Mouse (Mus musculus): ENCODE measurements around the gene Tubg2. TPM values are rescaled to one million over a fixed set of nuclear protein-coding genes. Genes with fewer than 3 reads are reported as not detected.

Tubg2 gene
- polyA plus RNA-seq, 1 experiment: 2.4 TPM

DNA sequence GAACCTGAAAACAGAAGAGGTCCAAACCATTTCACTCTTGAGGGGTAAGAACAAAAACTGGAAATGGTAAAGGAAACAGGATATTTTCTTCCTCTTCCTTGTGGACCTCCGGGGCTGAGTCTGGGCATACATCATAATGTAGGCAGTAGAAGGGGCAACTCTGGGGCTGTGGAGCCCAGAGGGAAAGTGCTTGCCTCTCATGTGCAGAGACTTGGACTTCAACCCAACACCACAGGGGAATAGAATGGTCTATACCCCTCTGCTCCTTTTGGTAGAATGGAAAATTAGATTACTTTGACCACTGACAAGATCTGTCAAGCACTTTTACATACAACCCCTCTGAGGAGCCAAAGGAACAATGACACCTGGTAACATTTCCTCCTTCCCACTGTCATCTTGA lies 39.4 kb downstream of the Tubg2 start:
- TF ChIP-seq POLR2A (IDR thresholded peaks at IDR 0.05; ENCODE audit: borderline replicate concordance, extremely low read depth, low read depth, low read length) (no peak), CTCF (IDR thresholded peaks at IDR 0.05; ENCODE audit: insufficient read depth, low read length) (no peak)
- no peak for DNase-seq
- 38% methylated on average over 1 of the region's 1 CpGs for WGBS
- Histone ChIP-seq H3K4me1 (ENCODE audit: control insufficient read depth, insufficient read depth, low read length) (peaks cover 2% of the 10 kb centered on the region), H3K4me3 (replicated peaks; ENCODE audit: extremely low read depth, low read depth, low read length) (no peak overlapping the region)

DNA sequence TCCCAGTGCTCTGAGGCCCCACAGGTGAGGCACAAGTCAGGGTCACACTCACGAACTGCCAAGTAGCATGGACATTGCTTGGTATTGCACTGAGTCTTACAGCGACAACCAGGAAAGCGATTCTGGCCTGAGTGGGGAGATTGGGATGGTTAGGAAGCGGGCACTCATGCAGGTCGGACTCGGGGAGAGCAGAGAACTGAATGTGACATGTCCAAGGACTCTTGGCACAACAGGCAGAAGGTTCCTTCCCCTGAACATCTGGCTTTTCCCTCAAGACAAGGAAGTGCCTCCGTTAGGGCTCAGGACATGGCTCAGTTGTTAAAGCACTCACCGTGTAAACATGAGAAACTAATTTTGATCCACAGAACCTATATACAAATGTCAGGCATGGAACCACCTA lies 39.9 kb downstream of the Tubg2 start:
- no peak for DNase-seq
- 76% methylated on average over 8 of the region's 8 CpGs for WGBS
- peaks cover under 1% of the 10 kb centered on the region for H3K4me1 ChIP-seq (ENCODE audit: control insufficient read depth, insufficient read depth, low read length)
- TF ChIP-seq CTCF (IDR thresholded peaks at IDR 0.05; ENCODE audit: insufficient read depth, low read length): no peak
- no peak for TF ChIP-seq POLR2A (IDR thresholded peaks at IDR 0.05; ENCODE audit: borderline replicate concordance, extremely low read depth, low read depth, low read length)
- no peak overlapping the region for H3K4me3 ChIP-seq (replicated peaks; ENCODE audit: extremely low read depth, low read depth, low read length)

DNA sequence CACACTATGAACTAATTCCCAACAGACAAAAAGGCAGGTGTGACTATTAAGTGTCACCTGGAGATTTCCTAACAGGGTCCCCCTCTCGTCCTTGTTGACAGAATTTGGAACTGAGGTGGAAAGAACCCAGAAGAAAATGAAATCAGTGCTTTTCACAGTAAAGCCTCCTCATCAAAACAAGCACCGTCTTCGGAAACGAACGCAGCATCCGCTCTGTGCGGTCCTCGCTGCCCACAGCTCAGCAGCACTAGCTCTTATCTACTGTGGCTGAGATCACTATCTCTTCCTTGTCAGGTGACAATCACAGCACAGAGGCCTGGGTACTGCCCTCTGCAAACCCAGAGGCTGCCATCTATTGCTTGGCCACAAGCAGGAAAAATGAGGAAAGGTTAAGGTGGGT lies 40.5 kb downstream of the Tubg2 start:
- no peaks in the 10 kb centered on the region; the same call in 1 of the 2 replicates for H3K4me1 ChIP-seq (ENCODE audit: control insufficient read depth, insufficient read depth, low read length)
- WGBS: 69% methylated on average over 8 of the region's 8 CpGs
- no peak for DNase-seq
- H3K4me3 ChIP-seq (replicated peaks; ENCODE audit: extremely low read depth, low read depth, low read length): no peak overlapping the region
- TF ChIP-seq POLR2A (IDR thresholded peaks at IDR 0.05; ENCODE audit: borderline replicate concordance, extremely low read depth, low read depth, low read length): no peak

DNA sequence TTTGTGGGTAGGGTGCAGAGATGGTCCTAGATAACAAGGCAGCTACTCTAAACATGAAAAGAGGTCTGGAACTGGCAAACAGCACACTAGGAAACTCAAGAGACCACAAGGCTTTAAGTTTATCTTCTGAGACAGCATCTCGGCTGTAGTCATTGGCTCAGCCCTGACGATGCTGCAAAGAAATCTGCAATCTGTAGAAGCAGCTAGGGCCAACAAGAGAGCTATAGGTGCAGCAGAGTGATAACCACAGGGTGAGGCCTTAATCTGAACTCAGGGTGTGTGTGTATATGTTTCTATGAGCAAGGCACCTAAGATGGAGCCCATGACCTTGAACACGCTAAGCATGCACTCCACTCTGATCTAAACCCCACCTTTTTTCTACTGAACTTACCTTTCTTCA lies 43.8 kb downstream of the Tubg2 start:
- Histone ChIP-seq H3K4me1 (ENCODE audit: control insufficient read depth, insufficient read depth, low read length) (no peaks in the 10 kb centered on the region; the same call in 1 of the 2 replicates), H3K4me3 (replicated peaks; ENCODE audit: extremely low read depth, low read depth, low read length) (no peak overlapping the region)
- TF ChIP-seq POLR2A (IDR thresholded peaks at IDR 0.05; ENCODE audit: borderline replicate concordance, extremely low read depth, low read depth, low read length): no peak
- no peak for TF ChIP-seq CTCF (IDR thresholded peaks at IDR 0.05; ENCODE audit: insufficient read depth, low read length)
- 88% methylated on average over 3 of the region's 3 CpGs for WGBS
- DNase-seq: no peak

DNA sequence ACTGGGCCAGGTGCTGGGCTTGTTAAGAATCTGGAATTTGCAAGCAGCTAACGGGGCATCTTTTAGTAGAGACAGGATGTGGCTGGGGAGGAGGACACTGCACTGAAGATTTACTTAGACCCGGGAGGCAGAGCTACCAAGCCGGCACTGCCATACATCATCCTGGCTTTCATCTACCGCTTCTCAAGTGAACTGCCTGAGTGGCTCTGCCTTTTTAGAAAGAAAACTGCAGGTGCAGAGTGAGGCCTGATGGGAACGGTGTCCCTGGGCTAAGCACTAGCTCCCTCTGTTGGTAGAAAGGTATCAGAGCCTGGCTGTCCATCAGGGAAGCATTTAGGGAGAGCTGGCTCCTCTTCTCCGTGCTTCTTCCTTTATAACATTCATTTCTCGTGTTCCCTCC lies 45.3 kb downstream of the Tubg2 start:
- no peak overlapping the region for H3K4me3 ChIP-seq (replicated peaks; ENCODE audit: extremely low read depth, low read depth, low read length)
- TF ChIP-seq CTCF (IDR thresholded peaks at IDR 0.05; ENCODE audit: insufficient read depth, low read length) (peak; percentile 84), POLR2A (IDR thresholded peaks at IDR 0.05; ENCODE audit: borderline replicate concordance, extremely low read depth, low read depth, low read length) (no peak)
- WGBS: 29% methylated on average over 7 of the region's 7 CpGs
- no peaks in the 10 kb centered on the region for H3K4me1 ChIP-seq (ENCODE audit: control insufficient read depth, insufficient read depth, low read length)
- DNase-seq: no peak

Other genes with a start within 250 kb of the Tubg2 start
- 115 and 147 TPM in 2 replicates for gene Stat3, start 216.4 kb upstream of the Tubg2 start, polyA plus RNA-seq (2012; rRNA removed)
- gene Cavin1, start 185.0 kb upstream of the Tubg2 start, polyA plus RNA-seq (2012; rRNA removed): 270 and 280 TPM in 2 replicates
- gene Atp6v0a1, start 146.5 kb upstream of the Tubg2 start, polyA plus RNA-seq (2012; rRNA removed): 81.9 and 102 TPM in 2 replicates
- gene Naglu, start 85.9 kb upstream of the Tubg2 start, polyA plus RNA-seq (2012; rRNA removed): 32.2 and 33.5 TPM in 2 replicates
- gene Hsd17b1, start 77.5 kb upstream of the Tubg2 start, polyA plus RNA-seq (2012; rRNA removed): 0.17 and 0.29 TPM in 2 replicates
- 40.2 and 43.9 TPM in 2 replicates for gene Coasy, start 73.3 kb upstream of the Tubg2 start, polyA plus RNA-seq (2012; rRNA removed)
- 25.5 and 47.0 TPM in 2 replicates for gene Mlx, start 68.6 kb upstream of the Tubg2 start, polyA plus RNA-seq (2012; rRNA removed)
- 1.5 and 2.1 TPM in 2 replicates for gene Psmc3ip, start 60.5 kb upstream of the Tubg2 start, polyA plus RNA-seq (2012; rRNA removed)
- 47.6 and 58.8 TPM in 2 replicates for gene Retreg3, start 36.0 kb upstream of the Tubg2 start, polyA plus RNA-seq (2012; rRNA removed)
- gene Tubg1, start 36.0 kb upstream of the Tubg2 start, polyA plus RNA-seq (2012; rRNA removed): 10.7 and 14.4 TPM in 2 replicates
- 2.6 and 2.7 TPM in 2 replicates for gene Cntnap1, start 14.6 kb downstream of the Tubg2 start, polyA plus RNA-seq (2012; rRNA removed)
- gene Plekhh3, start 15.4 kb downstream of the Tubg2 start, polyA plus RNA-seq (2012; rRNA removed): 41.2 and 47.4 TPM in 2 replicates
- 0.45 and 0.62 TPM in 2 replicates for gene Ccr10, start 19.5 kb downstream of the Tubg2 start, polyA plus RNA-seq (2012; rRNA removed)
- gene Ezh1, start 70.6 kb downstream of the Tubg2 start, polyA plus RNA-seq (2012; rRNA removed): 38.9 and 50.1 TPM in 2 replicates
- 710 and 828 TPM in 2 replicates for gene Ramp2, start 90.1 kb downstream of the Tubg2 start, polyA plus RNA-seq (2012; rRNA removed)
- 82.9 and 97.4 TPM in 2 replicates for gene Vps25, start 97.8 kb downstream of the Tubg2 start, polyA plus RNA-seq (2012; rRNA removed)
- gene Wnk4, start 104.7 kb downstream of the Tubg2 start, polyA plus RNA-seq (2012; rRNA removed): 6.5 and 10.4 TPM in 2 replicates
- 0.22 and 0.59 TPM in 2 replicates for gene Cntd1, start 123.1 kb downstream of the Tubg2 start, polyA plus RNA-seq (2012; rRNA removed)
- 194 and 283 TPM in 2 replicates for gene Coa3, start 123.2 kb downstream of the Tubg2 start, polyA plus RNA-seq (2012; rRNA removed)
- gene Becn1, start 146.4 kb downstream of the Tubg2 start, polyA plus RNA-seq (2012; rRNA removed): 70.3 and 97.9 TPM in 2 replicates
- gene Psme3, start 160.3 kb downstream of the Tubg2 start, polyA plus RNA-seq (2012; rRNA removed): 30.6 and 40.4 TPM in 2 replicates
- 3.3 and 3.6 TPM in 2 replicates for gene Aoc2, start 169.2 kb downstream of the Tubg2 start, polyA plus RNA-seq (2012; rRNA removed)
- gene Aoc3, start 174.7 kb downstream of the Tubg2 start, polyA plus RNA-seq (2012; rRNA removed): 11.5 and 15.3 TPM in 2 replicates
- 0.13 TPM in 1 of 2 replicates, not detected in the other for gene G6pc, start 211.7 kb downstream of the Tubg2 start, polyA plus RNA-seq (2012; rRNA removed)

Measured in lung, adult 2 months (tissue).